Mouse (Mus musculus) heart, embryonic 11.5 days (tissue): ENCODE data around the gene Akap2. TPM values are rescaled to one million over a fixed set of nuclear protein-coding genes. Genes with fewer than 3 reads are reported as not detected.

Experiments used
- ATAC-seq: fragments of 200-750 bp; cut with Nextera tagmentation; replicated peaks from 2 replicates; pipeline ENCODE4 v1.8.0; 2017; ENCODE audit warnings: moderate library complexity; ENCODE audit not compliant: insufficient number of reproducible peaks, low FRiP score, low TSS enrichment
- H3K27ac ChIP-seq: fragments of 300-500 bp; sonication (generic); 2 replicates; pipeline ENCODE4 v1.5.1; 2014; ENCODE audit warnings: mild to moderate bottlenecking, low read depth, low read length
- H3K27me3 ChIP-seq: fragments of 300-500 bp; sonication (generic); 2 replicates; pipeline ENCODE4 v1.6.1; 2014; ENCODE audit warnings: mild to moderate bottlenecking, low read length, mixed read lengths; ENCODE audit not compliant: control insufficient read depth, insufficient read depth
- H3K36me3 ChIP-seq: fragments of 300-500 bp; sonication (generic); 2 replicates; pipeline ENCODE4 v1.6.1; 2014; ENCODE audit warnings: mild to moderate bottlenecking, low read length, moderate library complexity, mixed read lengths; ENCODE audit not compliant: control insufficient read depth, insufficient read depth
- H3K4me1 ChIP-seq: fragments of 300-500 bp; sonication (generic); 2 replicates; pipeline ENCODE4 v1.6.1; 2014; ENCODE audit warnings: low read length; ENCODE audit not compliant: control insufficient read depth, insufficient read depth
- H3K4me2 ChIP-seq: fragments of 300-500 bp; sonication (generic); 2 replicates; pipeline ENCODE4 v1.6.1; 2014; ENCODE audit warnings: mild to moderate bottlenecking, moderate library complexity
- H3K4me3 ChIP-seq: fragments of 300-500 bp; sonication (generic); 2 replicates; pipeline ENCODE4 v1.5.1; 2014; ENCODE audit warnings: low read depth, low read length
- H3K9ac ChIP-seq: fragments of 300-500 bp; sonication (generic); 2 replicates; pipeline ENCODE4 v1.6.1; 2014; ENCODE audit warnings: mild to moderate bottlenecking, low read depth, low read length, moderate library complexity
- H3K9me3 ChIP-seq: fragments of 300-500 bp; sonication (generic); replicated peaks from 2 replicates; pipeline ENCODE4 v1.6.1; 2016; ENCODE audit warnings: low read length; ENCODE audit not compliant: control insufficient read depth
- WGBS: fragments of 180-500 bp; shearing (Covaris S2); extraction: QIAGEN DNeasy Blood & Tissue Kit; methylation state at CpG from one replicate; pipeline ENCODE4 v1.1.7; 2014; ENCODE audit not compliant: insufficient replicate concordance; 5-methylcytosine and 5-hydroxymethylcytosine counted together
- polyA plus RNA-seq: library from polyadenylated mRNA; unstranded; fragments of >200 nt; fragmentation: Nextera tagmentation; extraction: Ambion mirVana; gene quantifications from 2 replicates; pipeline ENCODE4 v1.2.1, GENCODE M21; 2014

Gene Akap2
- polyA plus RNA-seq, 1 experiment from 2014 or later = 45.9 TPM

DNA sequence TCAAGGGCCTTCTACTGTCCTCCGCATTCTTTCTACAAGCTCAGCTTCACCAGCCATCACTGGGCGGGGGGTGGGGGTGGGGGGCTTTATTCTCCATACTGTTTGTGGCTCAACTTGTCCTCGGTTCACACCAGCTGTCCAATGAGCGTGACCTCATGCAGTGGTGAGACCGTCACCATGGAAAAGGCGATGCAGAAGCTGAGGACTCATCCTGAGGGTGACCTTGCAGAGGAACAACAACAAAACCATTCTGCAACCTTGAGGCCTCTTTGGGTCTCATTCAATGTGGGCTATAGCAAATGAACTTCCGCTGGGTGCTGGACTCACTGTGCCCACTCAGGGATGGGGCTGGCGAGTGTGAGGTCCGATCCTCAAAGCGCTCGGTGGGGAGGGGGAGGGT, 34.1 kb downstream of the Akap2 start:
- no peaks in the 10 kb centered on the region for H3K9me3 ChIP-seq
- H3K4me2 ChIP-seq = no peak overlapping the region
- 81% methylated on average over 11 of the region's 11 CpGs for WGBS
- no peak for ATAC-seq
- no peak overlapping the region for H3K4me3 ChIP-seq
- no peaks in the 10 kb centered on the region for H3K36me3 ChIP-seq
- H3K27me3 ChIP-seq = no peaks in the 10 kb centered on the region
- peaks cover 20% of the 10 kb centered on the region for H3K4me1 ChIP-seq
- H3K9ac ChIP-seq = no peak overlapping the region
- no peak overlapping the region; the same call in 1 of the 2 replicates for H3K27ac ChIP-seq

GRCm38 (mm10) chr4:57755085-57755484, 37.6 kb downstream of the Akap2 start:
- H3K36me3 ChIP-seq = no peaks in the 10 kb centered on the region
- no peaks in the 10 kb centered on the region for H3K27me3 ChIP-seq
- peak overlapping the region; percentile 35 for H3K27ac ChIP-seq
- no peaks in the 10 kb centered on the region for H3K9me3 ChIP-seq
- H3K4me2 ChIP-seq = no peak overlapping the region
- H3K4me1 ChIP-seq = peaks cover 23% of the 10 kb centered on the region
- no peak overlapping the region for H3K4me3 ChIP-seq
- ATAC-seq = no peak
- no peak overlapping the region for H3K9ac ChIP-seq
- WGBS = 78% methylated on average over 11 of the region's 11 CpGs

- H3K9me3 ChIP-seq = no peaks in the 10 kb centered on the region
- peaks cover 20% of the 10 kb centered on the region for H3K4me1 ChIP-seq
- WGBS = 67% methylated on average over 11 of the region's 11 CpGs
- H3K9ac ChIP-seq = no peak overlapping the region
- no peak overlapping the region for H3K4me2 ChIP-seq
- no peaks in the 10 kb centered on the region for H3K27me3 ChIP-seq
- no peaks in the 10 kb centered on the region for H3K36me3 ChIP-seq
- H3K4me3 ChIP-seq = no peak overlapping the region
- ATAC-seq = no peak
- no peak overlapping the region for H3K27ac ChIP-seq
Observed at GRCm38 (mm10) chr4:57757997-57758396, 40.5 kb downstream of the Akap2 start.

- no peak overlapping the region for H3K4me2 ChIP-seq
- no peaks in the 10 kb centered on the region for H3K27me3 ChIP-seq
- peak overlapping the region; percentile 1; the same call in 1 of the 2 replicates for H3K9ac ChIP-seq
- H3K4me3 ChIP-seq = no peak overlapping the region
- peak overlapping the region; percentile 73 for H3K27ac ChIP-seq
- H3K4me1 ChIP-seq = peaks cover 36% of the 10 kb centered on the region
- no peaks in the 10 kb centered on the region for H3K9me3 ChIP-seq
- ATAC-seq = no peak
- no peaks in the 10 kb centered on the region for H3K36me3 ChIP-seq
- 56% methylated on average over 7 of the region's 7 CpGs for WGBS
Observed at GRCm38 (mm10) chr4:57762424-57762823, 45.0 kb downstream of the Akap2 start.

DNA sequence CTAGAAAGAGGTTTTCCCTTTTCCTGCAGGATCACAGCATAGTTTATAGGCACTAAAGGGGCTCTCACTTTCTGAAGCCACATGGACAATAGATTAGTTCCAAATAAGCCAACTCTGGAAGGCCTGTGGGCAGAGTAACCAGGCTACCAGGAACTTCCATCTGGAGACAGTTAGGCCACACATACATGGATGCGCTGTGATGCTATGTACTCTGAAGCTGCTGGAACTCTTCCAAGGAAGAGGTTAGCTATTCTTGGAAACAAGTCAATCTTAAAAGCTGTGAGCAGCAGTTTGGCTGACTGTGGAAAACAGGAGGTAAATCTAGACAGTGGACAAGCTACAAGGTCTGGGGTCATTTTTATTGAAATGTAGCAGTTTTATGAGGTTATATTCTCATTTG, 46.9 kb downstream of the Akap2 start:
- ATAC-seq = no peak
- H3K4me2 ChIP-seq = no peak overlapping the region; the same call in 1 of the 2 replicates
- H3K4me3 ChIP-seq = no peak overlapping the region
- H3K9me3 ChIP-seq = no peaks in the 10 kb centered on the region
- WGBS = 22% methylated on average over 1 of the region's 1 CpGs
- no peaks in the 10 kb centered on the region for H3K36me3 ChIP-seq
- H3K4me1 ChIP-seq = peaks cover 31% of the 10 kb centered on the region
- no peaks in the 10 kb centered on the region for H3K27me3 ChIP-seq
- H3K27ac ChIP-seq = peak overlapping the region; percentile 84
- no peak overlapping the region for H3K9ac ChIP-seq

DNA sequence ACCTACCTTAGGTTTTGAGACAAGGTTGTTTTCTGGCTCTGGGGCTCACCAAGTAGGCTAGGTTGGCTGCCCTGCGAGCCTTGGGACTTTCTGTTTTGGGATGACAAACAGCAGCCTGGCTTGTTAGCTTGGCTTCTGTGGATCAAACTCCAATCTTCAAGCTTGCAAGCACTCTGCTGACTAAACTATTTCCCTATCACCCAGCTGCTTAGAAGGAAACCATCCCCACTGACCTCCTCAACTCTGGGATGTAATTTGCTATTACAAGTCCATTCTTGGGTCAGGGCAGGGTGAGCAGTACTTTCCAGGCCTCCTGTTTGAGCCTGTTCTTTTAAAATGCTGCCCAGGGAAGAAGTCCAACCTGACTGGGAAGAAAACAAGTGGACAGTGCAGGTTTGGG, 47.5 kb downstream of the Akap2 start:
- WGBS = 74% methylated on average over 1 of the region's 1 CpGs
- Histone ChIP-seq H3K36me3 (no peaks in the 10 kb centered on the region), H3K4me2 (peak overlapping the region; percentile 6; the same call in 1 of the 2 replicates), H3K9ac (0 out of 2 replicates have a peak overlapping the region, but pooled peaks have one; percentile 43), H3K4me1 (peaks cover 31% of the 10 kb centered on the region), H3K9me3 (no peaks in the 10 kb centered on the region), H3K27ac (peak overlapping the region; percentile 84), H3K4me3 (no peak overlapping the region), H3K27me3 (no peaks in the 10 kb centered on the region)
- ATAC-seq = no peak

DNA sequence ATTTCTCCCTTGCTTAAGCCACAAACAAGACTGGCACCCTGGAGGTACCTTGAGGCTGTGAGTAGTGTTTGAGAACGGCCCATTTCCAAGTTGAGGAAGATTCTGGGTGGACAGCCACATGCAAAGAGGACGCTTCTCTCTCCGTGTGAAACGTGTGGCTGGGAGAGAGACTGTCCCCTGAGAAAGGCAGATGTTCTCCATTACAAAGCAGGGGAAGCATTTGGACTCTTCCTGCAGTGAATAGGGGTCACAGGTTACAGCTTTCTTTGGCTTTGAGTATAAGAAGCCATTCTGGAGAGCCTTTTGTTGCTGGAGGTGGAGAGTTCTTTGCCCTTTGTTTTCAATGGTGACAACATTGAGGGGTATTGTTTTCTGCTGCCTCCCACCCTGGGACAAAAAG, 48.3 kb downstream of the Akap2 start:
- peaks cover 31% of the 10 kb centered on the region for H3K4me1 ChIP-seq
- no peak for ATAC-seq
- no peak overlapping the region for H3K4me3 ChIP-seq

DNA sequence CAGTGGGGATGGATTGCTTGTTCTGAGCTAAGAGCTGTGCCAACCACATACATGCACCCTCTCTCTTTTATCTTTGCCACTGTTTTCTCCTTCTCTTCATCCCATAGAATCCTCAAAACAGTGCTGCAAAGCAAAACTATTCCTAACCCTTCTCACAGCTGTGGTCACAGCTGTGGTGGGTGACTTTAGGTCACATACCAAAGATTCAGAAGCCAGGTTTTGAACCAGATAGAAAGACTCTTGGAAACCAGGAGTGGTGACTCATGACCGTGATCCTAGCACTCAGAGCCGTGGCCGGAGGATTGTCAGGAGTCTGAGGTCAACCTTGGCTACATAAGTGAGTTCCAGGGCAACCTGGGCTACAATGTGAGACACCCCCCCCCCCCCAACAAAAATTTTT, 51.5 kb downstream of the Akap2 start:
- Histone ChIP-seq H3K4me1 (peaks cover 30% of the 10 kb centered on the region), H3K9ac (no peak overlapping the region), H3K9me3 (no peaks in the 10 kb centered on the region), H3K4me2 (no peak overlapping the region), H3K36me3 (no peaks in the 10 kb centered on the region), H3K4me3 (no peak overlapping the region), H3K27ac (no peak overlapping the region), H3K27me3 (no peaks in the 10 kb centered on the region)
- ATAC-seq = no peak
- WGBS = 64% methylated on average over 3 of the region's 3 CpGs

More for the DNA sequence above, 48.3 kb downstream of the Akap2 start:
- Histone ChIP-seq H3K9ac (no peak overlapping the region), H3K4me2 (no peak overlapping the region), H3K27me3 (no peaks in the 10 kb centered on the region), H3K9me3 (no peaks in the 10 kb centered on the region), H3K36me3 (no peaks in the 10 kb centered on the region), H3K27ac (no peak overlapping the region)
- 45% methylated on average over 4 of the region's 4 CpGs for WGBS

GRCm38 (mm10) chr4:57770185-57770823, 52.8 kb downstream of the Akap2 start:
- Histone ChIP-seq H3K4me1 (peaks cover 17% of the 10 kb centered on the region), H3K27me3 (no peaks in the 10 kb centered on the region), H3K36me3 (no peaks in the 10 kb centered on the region), H3K9me3 (no peaks in the 10 kb centered on the region), H3K9ac (no peak overlapping the region), H3K27ac (no peak overlapping the region), H3K4me2 (no peak overlapping the region), H3K4me3 (no peak overlapping the region)
- ATAC-seq = no peak
- 74% methylated on average over 4 of the region's 4 CpGs for WGBS
